ENCODE assay signal across 9 mouse cellular contexts in the genomic region with DNA sequence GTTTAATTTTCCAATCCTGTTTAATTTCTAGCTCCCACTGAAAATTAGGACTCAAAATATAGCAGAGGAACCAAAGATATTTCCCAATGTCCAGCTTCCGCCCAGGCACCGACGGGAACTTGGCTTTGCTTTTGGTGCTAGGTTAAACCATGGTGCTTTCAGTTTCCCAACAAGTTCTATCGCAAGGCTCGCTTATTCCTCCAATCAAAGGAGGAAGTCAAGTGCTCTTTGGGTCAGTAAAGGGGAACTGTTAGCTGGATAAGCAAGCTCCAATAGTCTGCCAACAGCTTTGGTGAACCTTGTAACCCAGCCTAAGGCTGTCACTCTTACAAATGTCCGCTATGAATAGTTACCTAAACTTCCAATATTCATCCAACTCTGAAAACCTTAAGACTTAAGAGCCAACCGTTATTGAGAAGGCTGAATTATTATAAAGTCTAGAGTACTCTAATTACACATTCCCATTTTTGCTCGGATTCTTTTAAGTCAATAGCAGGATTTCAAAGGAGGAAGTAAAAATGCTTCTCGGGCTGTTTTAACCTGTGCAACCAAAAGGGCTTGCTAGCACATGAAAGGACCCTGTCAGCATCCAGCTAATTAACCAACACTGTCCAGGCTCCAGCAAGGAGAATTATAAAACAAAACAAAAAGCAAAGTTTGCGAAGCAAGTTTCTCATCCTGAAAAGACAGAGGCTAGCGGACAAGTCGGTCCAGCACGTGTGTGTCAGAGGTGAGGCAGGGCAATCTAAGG. TPM values are rescaled to one million over a fixed set of nuclear protein-coding genes. Genes with fewer than 3 reads are reported as not detected.
DNase-seq lines count a peak whose midpoint lies in the region; ATAC-seq lines count a peak whose summit lies in the region.
"Had no signal": no experiment of that assay in that cellular context is flagged by ENCODE, and none has a peak within 500 bp of the region (broad histone marks: within the 10 kb centered on the region; RNA-seq: fewer than 3 reads in every experiment).

No protein-coding gene starts in this region.

- no peak for ATAC-seq in heart, embryonic 12.5 days (ENCODE audit: insufficient number of reproducible peaks, low FRiP score)
- no peak; the same call in 1 of the 2 replicates for ATAC-seq in limb, embryonic 13.5 days (ENCODE audit: low FRiP score, low read depth)
- no peak for ATAC-seq in midbrain, embryonic 16.5 days

- peak overlapping the region; percentile 87 for H3K9ac ChIP-seq in heart, embryonic 12.5 days
- peak overlapping the region; percentile 95 for H3K9ac ChIP-seq in limb, embryonic 13.5 days
- peak overlapping the region; percentile 96 for H3K9ac ChIP-seq in midbrain, embryonic 16.5 days (ENCODE audit: low read depth, low read length)

- DNase-seq in embryo, embryonic 10 days (ENCODE audit: low spot score): peak; percentile 6
- no peak for DNase-seq in embryo, embryonic 9.5 days (ENCODE audit: extremely low spot score)
- no peak for DNase-seq in cerebellum, adult 18-20 months
- no peak for DNase-seq in testis, postnatal 14 days (ENCODE audit: low spot score)

- WGBS in heart, embryonic 12.5 days: 30% methylated on average over 13 of the region's 13 CpGs
- 34% methylated on average over 13 of the region's 13 CpGs for WGBS in limb, embryonic 13.5 days
- 40% methylated on average over 13 of the region's 13 CpGs for WGBS in midbrain, embryonic 16.5 days

- H3K4me3 ChIP-seq in brown adipose tissue, adult 24 weeks (ENCODE audit: insufficient read depth, low read depth, low read length): peak overlapping the region; percentile 88
- H3K4me3 ChIP-seq in heart, embryonic 12.5 days: peak overlapping the region; percentile 74
- peak overlapping the region; percentile 85 for H3K4me3 ChIP-seq in limb, embryonic 13.5 days
- peak overlapping the region; percentile 87 for H3K4me3 ChIP-seq in midbrain, embryonic 16.5 days (ENCODE audit: low read depth, low read length)

- H3K27ac ChIP-seq in brown adipose tissue, adult 24 weeks (replicated peaks; ENCODE audit: low read depth, low read length): peak overlapping the region; percentile 84
- no peak overlapping the region for H3K27ac ChIP-seq in heart, embryonic 12.5 days (ENCODE audit: poor library complexity, severe bottlenecking)
- H3K27ac ChIP-seq in limb, embryonic 13.5 days: peak overlapping the region; percentile 89
- peak overlapping the region; percentile 92 for H3K27ac ChIP-seq in midbrain, embryonic 16.5 days (ENCODE audit: low read length)

- H3K4me2 ChIP-seq in heart, embryonic 12.5 days: peak overlapping the region; percentile 88
- H3K4me2 ChIP-seq in limb, embryonic 13.5 days (replicated peaks): peak overlapping the region; percentile 85
- peak overlapping the region; percentile 68 for H3K4me2 ChIP-seq in midbrain, embryonic 16.5 days (ENCODE audit: low read length)

- H3K36me3 ChIP-seq in heart, embryonic 12.5 days: peaks cover 17% of the 10 kb centered on the region
- H3K36me3 ChIP-seq in limb, embryonic 13.5 days: peaks cover 20% of the 10 kb centered on the region
- H3K36me3 ChIP-seq in midbrain, embryonic 16.5 days (ENCODE audit: control insufficient read depth, insufficient read depth, low read length): no peaks in the 10 kb centered on the region

- H3K4me1 ChIP-seq in brown adipose tissue, adult 24 weeks (ENCODE audit: control insufficient read depth, insufficient read depth, insufficient read length, low read length): peaks cover 7% of the 10 kb centered on the region
- peaks cover 16% of the 10 kb centered on the region for H3K4me1 ChIP-seq in heart, embryonic 12.5 days (replicated peaks)
- H3K4me1 ChIP-seq in limb, embryonic 13.5 days: peaks cover 22% of the 10 kb centered on the region
- H3K4me1 ChIP-seq in midbrain, embryonic 16.5 days (ENCODE audit: control insufficient read depth, insufficient read depth, low read length): peaks cover 12% of the 10 kb centered on the region

- no peaks in the 10 kb centered on the region for H3K9me3 ChIP-seq in heart, embryonic 12.5 days (replicated peaks)
- H3K9me3 ChIP-seq in limb, embryonic 13.5 days: no peaks in the 10 kb centered on the region
- no peaks in the 10 kb centered on the region for H3K9me3 ChIP-seq in midbrain, embryonic 16.5 days (replicated peaks; ENCODE audit: control insufficient read depth, low read length, poor library complexity, severe bottlenecking)

- H3K27me3 ChIP-seq in heart, embryonic 12.5 days (replicated peaks): no peaks in the 10 kb centered on the region
- no peaks in the 10 kb centered on the region for H3K27me3 ChIP-seq in limb, embryonic 13.5 days
- H3K27me3 ChIP-seq in midbrain, embryonic 16.5 days (ENCODE audit: control insufficient read depth, insufficient read depth, low read depth, low read length): no peaks in the 10 kb centered on the region
- H3K27me3 ChIP-seq: Patski had no signal

RNA-seq across cellular contexts. Expression of a gene that starts 1.2 kb away (rescaled TPM):
- 32.3 and 39.4 TPM in 2 replicates for polyA plus RNA-seq in brown adipose tissue, adult 24 weeks (2012; ENCODE audit: insufficient read depth, insufficient read length, missing spikeins)
- polyA plus RNA-seq in heart, embryonic 12.5 days (2016; fragmentation: Nextera tagmentation; extraction: Ambion mirVana): 61.0 and 62.0 TPM in 2 replicates
- polyA plus RNA-seq in limb, embryonic 13.5 days (2015; fragmentation: Nextera tagmentation; extraction: Ambion mirVana): 93.3 and 95.3 TPM in 2 replicates
- polyA plus RNA-seq in midbrain, embryonic 16.5 days (2015; fragmentation: Nextera tagmentation; extraction: Ambion mirVana): 102 and 107 TPM in 2 replicates

RNA-seq across cellular contexts. Expression of a gene that starts 24.3 kb away (rescaled TPM):
- not detected in 2 replicates for polyA plus RNA-seq in brown adipose tissue, adult 24 weeks (2012; ENCODE audit: insufficient read depth, insufficient read length, missing spikeins)
- 0.48 and 0.91 TPM in 2 replicates for polyA plus RNA-seq in heart, embryonic 12.5 days (2016; fragmentation: Nextera tagmentation; extraction: Ambion mirVana)
- 3.4 and 4.2 TPM in 2 replicates for polyA plus RNA-seq in limb, embryonic 13.5 days (2015; fragmentation: Nextera tagmentation; extraction: Ambion mirVana)
- polyA plus RNA-seq in midbrain, embryonic 16.5 days (2015; fragmentation: Nextera tagmentation; extraction: Ambion mirVana): 0.35 TPM in 1 of 2 replicates, not detected in the other

RNA-seq across cellular contexts. Expression of a gene that starts 30.9 kb away (rescaled TPM):
- polyA plus RNA-seq in brown adipose tissue, adult 24 weeks (2012; ENCODE audit: insufficient read depth, insufficient read length, missing spikeins): 295 and 336 TPM in 2 replicates
- polyA plus RNA-seq in heart, embryonic 12.5 days (2016; fragmentation: Nextera tagmentation; extraction: Ambion mirVana): 350 and 368 TPM in 2 replicates
- 183 and 185 TPM in 2 replicates for polyA plus RNA-seq in limb, embryonic 13.5 days (2015; fragmentation: Nextera tagmentation; extraction: Ambion mirVana)
- 149 and 155 TPM in 2 replicates for polyA plus RNA-seq in midbrain, embryonic 16.5 days (2015; fragmentation: Nextera tagmentation; extraction: Ambion mirVana)

RNA-seq across cellular contexts. Expression of a gene that starts 41.9 kb away (rescaled TPM):
- polyA plus RNA-seq in brown adipose tissue, adult 24 weeks (2012; ENCODE audit: insufficient read depth, insufficient read length, missing spikeins): 1.8 and 2.1 TPM in 2 replicates
- polyA plus RNA-seq in heart, embryonic 12.5 days (2016; fragmentation: Nextera tagmentation; extraction: Ambion mirVana): 1.3 and 1.5 TPM in 2 replicates
- polyA plus RNA-seq in limb, embryonic 13.5 days (2015; fragmentation: Nextera tagmentation; extraction: Ambion mirVana): 0.37 and 0.54 TPM in 2 replicates
- 0.40 and 0.41 TPM in 2 replicates for polyA plus RNA-seq in midbrain, embryonic 16.5 days (2015; fragmentation: Nextera tagmentation; extraction: Ambion mirVana)
